Mouse (Mus musculus): Measurements from ENCODE around the gene Ppia. TPM values are rescaled to one million over a fixed set of nuclear protein-coding genes. Genes with fewer than 3 reads are reported as not detected.
"Not testable (repeated sequence)": the region's sequence is repeated elsewhere in the genome, so short reads cannot be mapped to it uniquely, and the experiment has no call there.

Gene Ppia
- polyA plus RNA-seq (2014; fragmentation: Nextera tagmentation; extraction: Ambion mirVana), result 4,588 and 4,913 TPM in 2 replicates

- DNase-seq (ENCODE audit: low spot score), result no peak
- peak within 1 kb of the TSS; percentile 67 for H3K4me2 ChIP-seq (ENCODE audit: low read depth, low read length, severe bottlenecking)
- WGBS, result 8% methylated on average over 21 of the region's 21 CpGs
- peaks cover 3% of the 10 kb centered on the region for H3K4me1 ChIP-seq (replicated peaks; ENCODE audit: control insufficient read depth, insufficient read depth, low read length)
- H3K9ac ChIP-seq (ENCODE audit: low read length), result peak within 1 kb of the TSS; percentile 97
- H3K4me3 ChIP-seq (ENCODE audit: low read depth, low read length), result peak within 1 kb of the TSS; percentile 96
- H3K9me3 ChIP-seq (ENCODE audit: control insufficient read depth, low read length), result no peaks in the 10 kb centered on the region
- H3K27me3 ChIP-seq (ENCODE audit: control insufficient read depth, insufficient read depth, low read length), result no peaks in the 10 kb centered on the region
- H3K27ac ChIP-seq (ENCODE audit: low read depth, low read length), result peak within 1 kb of the TSS; percentile 93
- peak; percentile 64; the same call in 1 of the 2 replicates for ATAC-seq (replicated peaks; ENCODE audit: low FRiP score)
- H3K36me3 ChIP-seq (ENCODE audit: control insufficient read depth, insufficient read depth, low read length), result peaks cover 5% of the 10 kb centered on the region; the same call in 1 of the 2 replicates
Observed at GRCm38 (mm10) chr11:6414751-6415550, at the start of gene Ppia. Gene Ppia, plus strand, starts transcription at chr11:6415443.

- Histone ChIP-seq H3K36me3 (ENCODE audit: control insufficient read depth, insufficient read depth, low read length) (no peaks in the 10 kb centered on the region), H3K4me1 (replicated peaks; ENCODE audit: control insufficient read depth, insufficient read depth, low read length) (no peaks in the 10 kb centered on the region), H3K27ac (ENCODE audit: low read depth, low read length) (no peak overlapping the region), H3K4me2 (ENCODE audit: low read depth, low read length, severe bottlenecking) (no peak overlapping the region), H3K9me3 (ENCODE audit: control insufficient read depth, low read length) (no peaks in the 10 kb centered on the region), H3K27me3 (ENCODE audit: control insufficient read depth, insufficient read depth, low read length) (no peaks in the 10 kb centered on the region), H3K9ac (ENCODE audit: low read length) (no peak overlapping the region), H3K4me3 (ENCODE audit: low read depth, low read length) (no peak overlapping the region)
- 24% methylated on average over 11 of the region's 11 CpGs for WGBS
- DNase-seq (ENCODE audit: low spot score), result peak; percentile 81
- ATAC-seq (replicated peaks; ENCODE audit: low FRiP score), result no peak
Observed at GRCm38 (mm10) chr11:6365885-6366284, 49.4 kb upstream of the Ppia start.

GRCm38 (mm10) chr11:6366434-6366833, 48.8 kb upstream of the Ppia start:
- H3K9ac ChIP-seq (ENCODE audit: low read length), result no peak overlapping the region
- no peak overlapping the region for H3K4me3 ChIP-seq (ENCODE audit: low read depth, low read length)
- H3K4me2 ChIP-seq (ENCODE audit: low read depth, low read length, severe bottlenecking), result no peak overlapping the region
- ATAC-seq (replicated peaks; ENCODE audit: low FRiP score), result no peak
- no peaks in the 10 kb centered on the region for H3K4me1 ChIP-seq (replicated peaks; ENCODE audit: control insufficient read depth, insufficient read depth, low read length)
- H3K9me3 ChIP-seq (ENCODE audit: control insufficient read depth, low read length), result no peaks in the 10 kb centered on the region
- WGBS, result 87% methylated on average over 6 of the region's 6 CpGs
- no peak overlapping the region for H3K27ac ChIP-seq (ENCODE audit: low read depth, low read length)
- no peaks in the 10 kb centered on the region for H3K27me3 ChIP-seq (ENCODE audit: control insufficient read depth, insufficient read depth, low read length)
- H3K36me3 ChIP-seq (ENCODE audit: control insufficient read depth, insufficient read depth, low read length), result no peaks in the 10 kb centered on the region
- no peak for DNase-seq (ENCODE audit: low spot score)

GRCm38 (mm10) chr11:6367156-6367555, 48.1 kb upstream of the Ppia start:
- no peaks in the 10 kb centered on the region for H3K4me1 ChIP-seq (replicated peaks; ENCODE audit: control insufficient read depth, insufficient read depth, low read length)
- no peaks in the 10 kb centered on the region for H3K9me3 ChIP-seq (ENCODE audit: control insufficient read depth, low read length)
- DNase-seq (ENCODE audit: low spot score) (no peak), ATAC-seq (replicated peaks; ENCODE audit: low FRiP score) (no peak)
- no peak overlapping the region for H3K9ac ChIP-seq (ENCODE audit: low read length)
- no peaks in the 10 kb centered on the region for H3K36me3 ChIP-seq (ENCODE audit: control insufficient read depth, insufficient read depth, low read length)
- H3K4me3 ChIP-seq (ENCODE audit: low read depth, low read length), result no peak overlapping the region
- no peaks in the 10 kb centered on the region for H3K27me3 ChIP-seq (ENCODE audit: control insufficient read depth, insufficient read depth, low read length)
- WGBS, result 79% methylated on average over 4 of the region's 4 CpGs
- no peak overlapping the region for H3K4me2 ChIP-seq (ENCODE audit: low read depth, low read length, severe bottlenecking)
- H3K27ac ChIP-seq (ENCODE audit: low read depth, low read length), result no peak overlapping the region

- not testable (repeated sequence) for ATAC-seq (replicated peaks; ENCODE audit: low FRiP score); H3K4me1 ChIP-seq (replicated peaks; ENCODE audit: control insufficient read depth, insufficient read depth, low read length); DNase-seq (ENCODE audit: low spot score); H3K4me3 ChIP-seq (ENCODE audit: low read depth, low read length); H3K9ac ChIP-seq (ENCODE audit: low read length); H3K27me3 ChIP-seq (ENCODE audit: control insufficient read depth, insufficient read depth, low read length); H3K27ac ChIP-seq (ENCODE audit: low read depth, low read length); H3K9me3 ChIP-seq (ENCODE audit: control insufficient read depth, low read length); H3K4me2 ChIP-seq (ENCODE audit: low read depth, low read length, severe bottlenecking); H3K36me3 ChIP-seq (ENCODE audit: control insufficient read depth, insufficient read depth, low read length)
- 80% methylated on average over 5 of the region's 5 CpGs for WGBS
Observed at GRCm38 (mm10) chr11:6367986-6368385, 47.3 kb upstream of the Ppia start.

- 84% methylated on average over 11 of the region's 11 CpGs for WGBS
- ATAC-seq (replicated peaks; ENCODE audit: low FRiP score) (no peak), DNase-seq (ENCODE audit: low spot score) (no peak)
- Histone ChIP-seq H3K9me3 (ENCODE audit: control insufficient read depth, low read length) (no peaks in the 10 kb centered on the region), H3K4me1 (replicated peaks; ENCODE audit: control insufficient read depth, insufficient read depth, low read length) (no peaks in the 10 kb centered on the region), H3K9ac (ENCODE audit: low read length) (no peak overlapping the region), H3K4me3 (ENCODE audit: low read depth, low read length) (no peak overlapping the region), H3K4me2 (ENCODE audit: low read depth, low read length, severe bottlenecking) (no peak overlapping the region), H3K36me3 (ENCODE audit: control insufficient read depth, insufficient read depth, low read length) (no peaks in the 10 kb centered on the region), H3K27me3 (ENCODE audit: control insufficient read depth, insufficient read depth, low read length) (no peaks in the 10 kb centered on the region), H3K27ac (ENCODE audit: low read depth, low read length) (no peak overlapping the region)
Observed at GRCm38 (mm10) chr11:6371376-6372155, 43.7 kb upstream of the Ppia start.

- H3K4me1 ChIP-seq (replicated peaks; ENCODE audit: control insufficient read depth, insufficient read depth, low read length), result no peaks in the 10 kb centered on the region
- H3K27me3 ChIP-seq (ENCODE audit: control insufficient read depth, insufficient read depth, low read length), result no peaks in the 10 kb centered on the region
- no peak overlapping the region for H3K4me3 ChIP-seq (ENCODE audit: low read depth, low read length)
- H3K4me2 ChIP-seq (ENCODE audit: low read depth, low read length, severe bottlenecking), result no peak overlapping the region
- DNase-seq (ENCODE audit: low spot score) (no peak), ATAC-seq (replicated peaks; ENCODE audit: low FRiP score) (no peak)
- WGBS, result 95% methylated on average over 9 of the region's 9 CpGs
- no peak overlapping the region for H3K27ac ChIP-seq (ENCODE audit: low read depth, low read length)
- no peak overlapping the region for H3K9ac ChIP-seq (ENCODE audit: low read length)
- H3K36me3 ChIP-seq (ENCODE audit: control insufficient read depth, insufficient read depth, low read length), result no peaks in the 10 kb centered on the region
- no peaks in the 10 kb centered on the region for H3K9me3 ChIP-seq (ENCODE audit: control insufficient read depth, low read length)
Observed at GRCm38 (mm10) chr11:6372784-6373183, 42.5 kb upstream of the Ppia start.

GRCm38 (mm10) chr11:6380916-6381315, 34.3 kb upstream of the Ppia start:
- Histone ChIP-seq H3K4me1 (replicated peaks; ENCODE audit: control insufficient read depth, insufficient read depth, low read length) (no peaks in the 10 kb centered on the region), H3K4me3 (ENCODE audit: low read depth, low read length) (no peak overlapping the region), H3K36me3 (ENCODE audit: control insufficient read depth, insufficient read depth, low read length) (no peaks in the 10 kb centered on the region), H3K9me3 (ENCODE audit: control insufficient read depth, low read length) (no peaks in the 10 kb centered on the region), H3K27me3 (ENCODE audit: control insufficient read depth, insufficient read depth, low read length) (no peaks in the 10 kb centered on the region), H3K4me2 (ENCODE audit: low read depth, low read length, severe bottlenecking) (no peak overlapping the region), H3K9ac (ENCODE audit: low read length) (no peak overlapping the region), H3K27ac (ENCODE audit: low read depth, low read length) (no peak overlapping the region)
- 88% methylated on average over 6 of the region's 6 CpGs for WGBS
- ATAC-seq (replicated peaks; ENCODE audit: low FRiP score) (no peak), DNase-seq (ENCODE audit: low spot score) (no peak)

Data from forebrain, embryonic 11.5 days (tissue).